Mouse (Mus musculus) neural tube, embryonic 13.5 days (tissue): Measurements from ENCODE around the gene Gskip. TPM values are rescaled to one million over a fixed set of nuclear protein-coding genes. Genes with fewer than 3 reads are reported as not detected.

ENCODE experiments used
- ATAC-seq: fragments of 200-750 bp; cut with Nextera tagmentation; 2 replicates; pipeline ENCODE4 v1.8.0; 2017; ENCODE audit warnings: low read depth, mild to moderate bottlenecking, moderate TSS enrichment, moderate library complexity
- H3K27ac ChIP-seq: fragments of 300-500 bp; sonication (generic); replicated peaks from 2 replicates; pipeline ENCODE4 v1.5.1; 2015; ENCODE audit warnings: moderate library complexity, mild to moderate bottlenecking, inconsistent platforms
- H3K27me3 ChIP-seq: fragments of 300-500 bp; sonication (generic); 2 replicates; pipeline ENCODE4 v1.6.1; 2015; ENCODE audit warnings: mild to moderate bottlenecking, inconsistent platforms
- H3K36me3 ChIP-seq: fragments of 300-500 bp; sonication (generic); 2 replicates; pipeline ENCODE4 v1.6.1; 2015; ENCODE audit warnings: mild to moderate bottlenecking, inconsistent platforms
- H3K4me1 ChIP-seq: fragments of 300-500 bp; sonication (generic); replicated peaks from 2 replicates; pipeline ENCODE4 v1.6.1; 2015; ENCODE audit warnings: inconsistent platforms
- H3K4me2 ChIP-seq: fragments of 300-500 bp; sonication (generic); 2 replicates; pipeline ENCODE4 v1.6.1; 2015; ENCODE audit warnings: inconsistent platforms, mild to moderate bottlenecking, moderate library complexity
- H3K4me3 ChIP-seq: fragments of 300-500 bp; sonication (generic); 2 replicates; pipeline ENCODE4 v1.5.1; 2015; ENCODE audit warnings: mild to moderate bottlenecking, inconsistent platforms
- H3K9ac ChIP-seq: fragments of 300-500 bp; sonication (generic); 2 replicates; pipeline ENCODE4 v1.6.1; 2015; ENCODE audit warnings: moderate library complexity, mild to moderate bottlenecking, inconsistent platforms
- H3K9me3 ChIP-seq: fragments of 300-500 bp; sonication (generic); 2 replicates; pipeline ENCODE4 v1.6.1; 2016; ENCODE audit warnings: inconsistent platforms
- WGBS: fragments of 180-500 bp; shearing (Covaris S2); methylation state at CpG from one replicate; pipeline ENCODE4 v1.1.7; 2015; 5-methylcytosine and 5-hydroxymethylcytosine counted together
- polyA plus RNA-seq: library from polyadenylated mRNA; unstranded; fragments of >200 nt; fragmentation: Nextera tagmentation; extraction: Ambion mirVana; gene quantifications from 2 replicates; pipeline ENCODE4 v1.2.1, GENCODE M21; 2015

The Gskip gene
- polyA plus RNA-seq: 33.3 and 33.4 TPM in 2 replicates

DNA sequence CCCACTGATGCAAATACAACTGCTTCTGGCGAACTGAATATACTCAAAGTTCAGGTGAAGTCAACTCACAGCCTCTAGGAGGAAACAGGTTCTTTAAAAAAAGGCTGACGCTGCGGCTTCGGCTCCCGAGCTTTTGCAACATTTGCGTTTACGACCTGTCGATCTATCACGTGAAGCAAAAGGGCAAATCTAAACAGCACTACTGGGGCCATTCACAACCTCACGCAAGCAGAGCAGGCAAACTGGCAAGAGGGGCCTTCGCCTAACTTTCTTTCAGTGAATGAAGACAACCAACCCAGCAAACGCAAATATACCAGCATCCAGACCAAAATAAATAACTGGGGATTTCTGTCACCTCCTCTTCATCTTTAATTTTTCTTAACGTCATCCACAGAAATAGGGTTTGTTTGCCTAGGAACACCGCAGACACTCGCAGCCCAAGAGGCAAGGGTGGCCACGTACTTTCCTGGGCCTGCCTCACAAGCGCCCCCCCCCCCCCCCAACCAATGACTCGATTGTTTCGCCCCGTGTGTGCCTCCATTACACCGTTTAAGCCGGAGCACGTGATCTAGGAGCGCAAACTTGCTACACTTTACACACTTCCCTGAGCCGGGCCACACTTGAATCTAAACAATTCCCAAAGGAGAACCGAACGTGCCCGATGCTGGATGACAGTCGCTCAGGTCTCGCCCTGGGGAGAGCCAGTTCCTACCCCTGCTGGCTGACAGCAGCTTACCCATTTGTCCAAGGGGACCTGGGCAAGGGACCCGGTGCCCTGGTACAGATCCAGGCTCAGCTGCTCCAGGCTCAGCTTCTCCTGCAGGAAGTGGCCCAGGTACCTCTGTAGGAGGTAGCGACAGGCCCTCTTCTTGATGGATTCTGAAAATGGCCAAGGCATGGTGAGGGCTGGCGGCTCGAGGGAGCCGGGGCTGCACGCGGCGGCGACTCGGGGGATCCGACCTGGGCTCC, at the start of gene Gskip:
Gene Gskip, plus strand, starts transcription at position 897 of the 969 bp plus-strand sequence.
- Histone ChIP-seq H3K27ac (peak within 1 kb of the TSS; percentile 96), H3K4me3 (peak within 1 kb of the TSS; percentile 98), H3K4me2 (peak within 1 kb of the TSS; percentile 93), H3K4me1 (peaks cover 42% of the 10 kb centered on the region), H3K36me3 (peaks cover 5% of the 10 kb centered on the region), H3K9ac (peak within 1 kb of the TSS; percentile 94), H3K27me3 (no peaks in the 10 kb centered on the region), H3K9me3 (no peaks in the 10 kb centered on the region)
- ATAC-seq: peak; percentile 69
- WGBS: under 1% methylated on average over 41 of the region's 41 CpGs

DNA sequence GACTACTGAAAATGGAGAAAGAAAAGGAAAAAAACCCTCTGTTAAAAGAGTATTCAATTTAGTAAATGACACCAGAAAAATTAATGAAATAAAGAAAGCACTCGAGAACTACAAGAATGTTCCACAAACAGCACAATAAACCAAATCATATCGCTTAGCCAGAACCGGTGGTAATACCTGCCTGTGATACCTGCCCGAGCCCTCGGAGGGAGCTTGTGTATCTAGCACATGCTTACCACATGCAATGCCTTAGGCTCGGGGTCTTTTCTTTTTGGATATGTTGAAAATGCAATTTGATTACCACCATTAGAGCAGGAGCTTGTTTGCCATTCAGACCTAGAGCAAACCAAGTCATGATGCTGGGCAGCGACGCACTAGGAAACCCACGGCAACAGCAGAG, 48.1 kb upstream of the Gskip start:
- H3K9ac ChIP-seq: no peak overlapping the region
- ATAC-seq: no peak
- no peak overlapping the region for H3K4me2 ChIP-seq
- H3K4me1 ChIP-seq: no peaks in the 10 kb centered on the region
- 92% methylated on average over 9 of the region's 9 CpGs for WGBS
- H3K27me3 ChIP-seq: no peaks in the 10 kb centered on the region
- H3K9me3 ChIP-seq: no peaks in the 10 kb centered on the region
- H3K27ac ChIP-seq: no peak overlapping the region
- H3K36me3 ChIP-seq: peaks cover 95% of the 10 kb centered on the region
- no peak overlapping the region for H3K4me3 ChIP-seq

DNA sequence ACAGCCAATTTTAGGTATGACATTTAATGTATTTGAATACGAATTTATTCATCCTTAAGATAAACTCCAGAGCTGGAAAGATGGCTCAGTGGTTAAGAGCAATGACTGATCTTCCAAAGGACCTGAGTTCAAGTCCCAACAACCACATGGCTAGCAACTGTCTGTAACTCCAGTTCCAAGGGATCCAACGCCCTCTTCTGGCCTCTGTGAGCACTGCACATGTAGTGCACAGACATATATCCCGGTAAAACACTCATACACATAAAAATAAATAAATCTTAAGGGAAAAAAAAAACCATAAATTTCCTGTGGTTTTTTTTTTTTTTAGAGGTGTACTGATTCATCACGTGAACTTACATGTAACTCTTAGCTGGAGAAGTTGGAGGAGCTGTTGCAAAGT, 47.1 kb upstream of the Gskip start:
- ATAC-seq: no peak
- 80% methylated on average over 4 of the region's 4 CpGs for WGBS
- no peak overlapping the region for H3K9ac ChIP-seq
- peaks cover 98% of the 10 kb centered on the region for H3K36me3 ChIP-seq
- no peaks in the 10 kb centered on the region for H3K9me3 ChIP-seq
- H3K4me2 ChIP-seq: no peak overlapping the region
- no peak overlapping the region for H3K27ac ChIP-seq
- no peaks in the 10 kb centered on the region for H3K4me1 ChIP-seq
- no peak overlapping the region for H3K4me3 ChIP-seq
- H3K27me3 ChIP-seq: no peaks in the 10 kb centered on the region

DNA sequence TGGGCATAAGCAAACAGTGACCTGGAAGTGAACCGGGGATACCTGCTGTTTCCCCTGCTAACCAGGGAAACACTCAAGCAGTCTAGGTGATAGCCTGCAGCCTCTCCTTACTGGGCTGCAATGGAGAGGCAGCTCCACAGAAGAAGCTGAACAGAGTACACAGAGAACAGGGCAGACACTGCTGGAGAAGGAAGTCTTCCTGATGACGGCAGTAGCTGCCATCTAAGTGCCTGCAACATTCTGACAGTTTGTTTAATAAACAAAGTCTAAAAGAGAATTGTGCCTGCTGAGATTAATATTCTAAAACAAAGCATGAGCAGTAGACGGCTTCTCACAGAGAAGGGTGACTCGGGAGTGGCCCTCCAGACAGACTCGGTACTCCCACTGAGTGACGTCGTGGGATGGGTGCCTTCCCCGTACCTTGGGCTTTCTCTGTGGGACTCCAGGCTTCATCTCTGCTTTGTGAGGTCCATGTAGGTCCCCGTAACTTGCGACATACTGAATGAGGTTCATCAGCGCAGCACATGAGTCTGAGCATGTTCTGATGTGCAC, 41.8 kb upstream of the Gskip start:
- H3K36me3 ChIP-seq: peaks cover 97% of the 10 kb centered on the region
- H3K27ac ChIP-seq: no peak overlapping the region
- H3K4me2 ChIP-seq: no peak overlapping the region
- no peaks in the 10 kb centered on the region for H3K9me3 ChIP-seq
- H3K4me3 ChIP-seq: no peak overlapping the region
- ATAC-seq: no peak
- WGBS: 94% methylated on average over 11 of the region's 11 CpGs
- H3K4me1 ChIP-seq: no peaks in the 10 kb centered on the region
- H3K9ac ChIP-seq: no peak overlapping the region
- H3K27me3 ChIP-seq: no peaks in the 10 kb centered on the region

DNA sequence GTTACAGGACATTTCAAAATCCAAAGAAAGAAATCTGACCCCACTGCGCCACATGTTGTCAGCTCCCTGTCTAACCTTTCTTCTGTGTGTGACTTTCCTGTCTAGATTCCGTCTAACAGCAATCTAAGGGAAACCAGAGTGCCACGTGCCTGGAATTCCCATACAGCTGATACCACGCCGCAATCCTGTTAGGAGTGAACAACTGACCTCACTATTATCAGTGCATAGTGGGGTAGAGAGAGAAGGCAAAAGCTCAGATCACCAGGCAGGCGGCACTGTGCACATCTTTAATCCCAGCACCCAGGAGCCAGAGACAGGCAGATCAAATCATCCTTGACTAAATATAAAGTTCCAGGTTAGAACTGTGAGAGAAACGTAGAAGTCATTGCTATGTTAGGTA, 28.8 kb upstream of the Gskip start:
- Histone ChIP-seq H3K9me3 (no peaks in the 10 kb centered on the region), H3K27ac (no peak overlapping the region), H3K36me3 (peaks cover 97% of the 10 kb centered on the region), H3K9ac (no peak overlapping the region), H3K4me3 (no peak overlapping the region), H3K27me3 (no peaks in the 10 kb centered on the region), H3K4me1 (no peaks in the 10 kb centered on the region), H3K4me2 (no peak overlapping the region)
- no peak for ATAC-seq
- WGBS: 93% methylated on average over 7 of the region's 7 CpGs

DNA sequence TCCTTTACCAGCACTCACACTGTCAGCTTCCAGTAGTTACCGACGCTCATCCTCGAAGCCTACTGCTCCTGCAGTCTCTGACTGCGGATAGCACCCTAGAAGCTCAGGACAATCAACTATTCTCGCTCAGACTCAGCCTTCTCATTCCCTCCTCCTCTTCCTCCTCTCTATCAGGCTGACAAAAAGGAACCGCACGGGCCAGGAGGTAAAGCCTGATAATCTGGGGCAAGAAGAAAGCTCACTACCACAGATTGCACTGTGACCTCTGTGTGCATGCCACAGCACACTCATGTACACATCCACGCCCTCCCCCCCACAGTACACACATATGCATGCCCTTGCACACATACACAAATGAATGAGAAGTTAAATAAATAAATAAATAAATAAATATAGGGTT, 8.4 kb upstream of the Gskip start:
- Histone ChIP-seq H3K9ac (no peak overlapping the region), H3K36me3 (peaks cover 32% of the 10 kb centered on the region), H3K9me3 (no peaks in the 10 kb centered on the region), H3K4me3 (no peak overlapping the region), H3K27ac (no peak overlapping the region), H3K4me2 (no peak overlapping the region), H3K4me1 (no peaks in the 10 kb centered on the region), H3K27me3 (no peaks in the 10 kb centered on the region)
- ATAC-seq: no peak
- WGBS: 93% methylated on average over 8 of the region's 8 CpGs

DNA sequence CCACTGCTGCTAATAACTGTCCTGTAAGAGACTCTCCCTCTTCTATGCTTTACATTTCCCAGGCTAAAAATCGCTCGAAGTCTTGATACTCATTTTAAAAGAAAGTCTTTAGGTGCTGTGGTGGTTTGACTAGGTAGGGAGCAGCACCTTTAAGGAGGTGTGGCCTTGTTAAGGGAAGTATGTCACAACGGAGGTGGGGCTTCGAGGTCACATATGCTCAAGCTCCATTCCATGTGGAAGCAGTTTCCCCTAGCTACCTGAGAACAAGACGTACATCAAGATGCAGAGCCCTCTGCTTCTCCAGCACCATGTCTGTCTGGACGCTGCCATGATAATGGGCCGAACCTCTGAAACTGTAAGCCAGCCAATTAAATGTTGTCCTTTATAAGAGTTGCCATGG, 6.4 kb upstream of the Gskip start:
- H3K9me3 ChIP-seq: no peaks in the 10 kb centered on the region
- 90% methylated on average over 7 of the region's 7 CpGs for WGBS
- no peak overlapping the region for H3K9ac ChIP-seq
- no peak overlapping the region for H3K27ac ChIP-seq
- no peaks in the 10 kb centered on the region for H3K27me3 ChIP-seq
- H3K36me3 ChIP-seq: peaks cover 19% of the 10 kb centered on the region
- H3K4me2 ChIP-seq: no peak overlapping the region
- H3K4me1 ChIP-seq: peaks cover 13% of the 10 kb centered on the region
- ATAC-seq: no peak
- H3K4me3 ChIP-seq: no peak overlapping the region

DNA sequence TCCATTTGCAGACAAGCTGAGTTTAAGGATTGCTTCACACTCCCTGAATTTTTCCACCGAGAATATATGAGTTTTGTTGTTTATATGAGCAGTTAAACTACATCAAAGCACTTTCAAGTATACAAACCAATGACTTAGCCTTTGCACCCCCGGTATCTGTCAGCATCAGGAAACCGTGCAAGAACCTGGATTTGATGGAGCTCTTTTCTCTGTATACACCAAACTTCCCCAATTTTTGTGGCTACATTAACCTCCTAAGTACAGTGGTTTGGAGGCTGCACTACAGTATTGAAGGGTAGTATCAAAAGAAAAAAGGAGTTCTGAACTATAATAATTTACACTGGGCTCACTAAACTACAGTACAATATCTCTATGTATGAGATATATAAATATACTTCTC, 5.9 kb upstream of the Gskip start:
- H3K4me1 ChIP-seq: peaks cover 18% of the 10 kb centered on the region
- 91% methylated on average over 3 of the region's 3 CpGs for WGBS
- no peak overlapping the region for H3K27ac ChIP-seq
- no peaks in the 10 kb centered on the region for H3K9me3 ChIP-seq
- no peak overlapping the region for H3K9ac ChIP-seq
- H3K4me3 ChIP-seq: no peak overlapping the region
- no peak overlapping the region for H3K4me2 ChIP-seq
- H3K36me3 ChIP-seq: peaks cover 14% of the 10 kb centered on the region
- no peak for ATAC-seq
- H3K27me3 ChIP-seq: no peaks in the 10 kb centered on the region

DNA sequence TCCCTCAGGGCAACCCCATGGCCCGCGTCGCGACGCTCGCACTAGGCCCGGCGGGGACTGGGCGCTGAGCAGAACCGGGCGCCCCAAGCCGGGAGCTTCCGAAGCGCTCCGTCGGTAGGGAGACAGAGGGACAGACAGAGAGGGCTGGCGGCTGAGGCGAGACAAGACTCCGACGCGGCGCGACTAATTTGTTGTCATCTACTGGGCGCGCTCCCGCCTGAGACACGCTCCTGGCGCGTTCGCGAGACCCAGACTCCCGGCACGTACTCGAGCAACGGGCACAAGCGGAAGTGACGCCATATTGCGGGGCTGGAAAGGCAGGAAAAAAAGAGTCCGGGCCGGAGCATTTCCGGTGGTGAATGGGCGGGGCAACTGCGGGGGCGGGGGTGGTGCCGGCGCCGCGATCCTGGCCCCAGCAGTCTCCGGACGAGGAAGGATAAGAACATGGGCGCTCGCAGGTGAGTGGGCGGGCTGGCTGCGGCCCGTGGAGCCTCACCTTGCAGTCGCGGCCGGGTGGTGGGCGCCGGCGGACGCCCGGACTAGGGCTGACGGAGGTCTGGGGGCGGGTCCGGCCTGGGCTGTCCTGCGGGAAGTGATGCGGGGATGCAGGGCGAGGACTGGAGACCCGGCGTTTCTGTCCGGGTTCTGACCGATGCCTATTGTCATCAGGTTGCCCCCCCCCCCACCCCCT, 517 bp downstream of the Gskip start, which contains the start of gene Atg2b:
Gene Atg2b, minus strand, starts transcription at position 211 of the 691 bp plus-strand sequence.
- H3K4me1 ChIP-seq: peaks cover 42% of the 10 kb centered on the region
- H3K9me3 ChIP-seq: no peaks in the 10 kb centered on the region
- WGBS: under 1% methylated on average over 71 of the region's 73 CpGs
- peak within 1 kb of the TSS; percentile 96 for H3K27ac ChIP-seq
- peak within 1 kb of the TSS; percentile 94 for H3K9ac ChIP-seq
- H3K36me3 ChIP-seq: peaks cover 14% of the 10 kb centered on the region
- H3K27me3 ChIP-seq: no peaks in the 10 kb centered on the region
- H3K4me2 ChIP-seq: peak within 1 kb of the TSS; percentile 93
- H3K4me3 ChIP-seq: peak within 1 kb of the TSS; percentile 98
- peak; percentile 94 for ATAC-seq

DNA sequence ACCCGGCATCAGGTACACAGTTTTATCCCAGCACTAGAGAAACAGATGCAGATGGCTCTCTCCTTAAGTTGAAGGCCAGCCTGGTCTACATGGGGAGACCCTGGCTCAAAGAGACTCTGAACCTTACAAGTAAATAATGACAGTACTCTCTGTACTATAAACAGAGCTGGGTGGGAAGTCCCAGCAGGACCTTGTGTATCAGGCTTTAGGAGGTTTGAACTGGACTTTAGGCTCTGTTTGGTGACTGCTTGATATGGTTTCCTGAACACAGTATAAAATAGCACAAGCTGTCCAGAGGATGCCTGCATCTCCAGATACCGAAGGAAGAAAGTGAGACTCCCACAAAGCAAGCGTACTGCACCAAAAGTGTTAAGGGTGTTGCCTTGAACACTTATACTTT, 2.2 kb downstream of the Gskip start:
- Histone ChIP-seq H3K27ac (no peak overlapping the region), H3K4me3 (peak overlapping the region; percentile 98; the same call in 1 of the 2 replicates), H3K4me1 (peaks cover 42% of the 10 kb centered on the region), H3K9ac (peak overlapping the region; percentile 94; the same call in 1 of the 2 replicates), H3K36me3 (peaks cover 29% of the 10 kb centered on the region), H3K27me3 (no peaks in the 10 kb centered on the region), H3K9me3 (no peaks in the 10 kb centered on the region), H3K4me2 (peak overlapping the region; percentile 93)
- no peak for ATAC-seq
- 94% methylated on average over 3 of the region's 3 CpGs for WGBS

DNA sequence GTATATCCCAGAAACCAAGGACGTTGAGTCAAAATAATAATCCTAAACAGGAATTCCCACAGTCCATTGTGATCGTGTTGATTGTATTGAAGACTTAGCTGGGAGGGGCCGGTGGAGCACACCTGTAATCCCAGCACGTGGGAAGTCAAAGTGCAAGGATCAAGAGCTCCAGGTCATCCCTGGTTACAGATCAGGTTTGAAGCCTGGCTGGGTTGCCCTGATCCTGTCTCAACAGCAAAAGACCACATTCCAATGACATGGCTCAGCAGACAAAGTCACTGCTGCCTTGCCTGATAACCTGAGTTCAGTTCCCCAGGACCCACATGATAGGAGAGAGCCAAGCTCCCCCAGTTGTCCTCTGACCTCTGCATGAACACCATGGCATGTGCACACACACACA, 2.8 kb downstream of the Gskip start:
- Histone ChIP-seq H3K9ac (no peak overlapping the region), H3K4me2 (no peak overlapping the region), H3K4me3 (no peak overlapping the region), H3K36me3 (peaks cover 35% of the 10 kb centered on the region), H3K27me3 (no peaks in the 10 kb centered on the region), H3K9me3 (no peaks in the 10 kb centered on the region), H3K4me1 (peaks cover 37% of the 10 kb centered on the region), H3K27ac (no peak overlapping the region)
- ATAC-seq: no peak
- 94% methylated on average over 4 of the region's 4 CpGs for WGBS

DNA sequence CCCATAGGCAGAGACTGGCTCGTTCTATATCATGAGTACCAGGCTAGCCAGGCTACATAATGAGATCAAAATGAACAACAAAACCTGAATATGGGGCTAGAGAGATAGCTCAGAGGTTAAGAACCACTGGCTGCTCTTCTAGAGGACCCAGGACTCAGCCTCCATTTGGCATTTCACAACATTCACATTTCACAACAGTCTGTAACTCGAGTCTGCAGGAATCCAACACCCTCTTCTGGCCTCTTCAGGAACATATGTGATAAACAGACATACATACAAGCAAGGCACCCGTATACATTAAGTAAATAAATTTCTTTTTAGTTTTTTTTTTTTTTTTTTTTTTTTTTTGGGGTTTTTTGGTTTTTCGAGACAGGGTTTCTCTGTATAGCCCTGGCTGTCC, 3.9 kb downstream of the Gskip start:
- WGBS: 93% methylated on average over 4 of the region's 4 CpGs
- no peak overlapping the region for H3K4me3 ChIP-seq
- H3K27me3 ChIP-seq: no peaks in the 10 kb centered on the region
- H3K27ac ChIP-seq: no peak overlapping the region
- ATAC-seq: no peak
- no peaks in the 10 kb centered on the region for H3K9me3 ChIP-seq
- H3K4me1 ChIP-seq: peaks cover 25% of the 10 kb centered on the region
- peaks cover 44% of the 10 kb centered on the region for H3K36me3 ChIP-seq
- no peak overlapping the region for H3K9ac ChIP-seq
- no peak overlapping the region for H3K4me2 ChIP-seq
